Comparison of ENCODE assay signal across 20 mouse cellular contexts in genomic region chr11:110652068-110652467, GRCm38 (mm10).
DNase-seq lines count a peak whose midpoint lies in the region; ATAC-seq and TF ChIP-seq lines count a peak whose summit lies in the region.
"Had no signal": no experiment of that assay in that cellular context is flagged by ENCODE, and none has a peak within 500 bp of the region (broad histone marks: within the 10 kb centered on the region; RNA-seq: fewer than 3 reads in every experiment).

No protein-coding gene starts in this region.

- no peak overlapping the region for H3K27ac ChIP-seq in heart, adult 2 months
- H3K27ac ChIP-seq in midbrain, embryonic 11.5 days (ENCODE audit: low read depth, low read length) = no peak overlapping the region
- H3K27ac ChIP-seq in midbrain, embryonic 16.5 days (ENCODE audit: low read length) = no peak overlapping the region
- no peak overlapping the region for H3K27ac ChIP-seq in embryonic facial prominence, embryonic 13.5 days
- H3K27ac ChIP-seq: embryonic facial prominence, embryonic 15.5 days; hindbrain, embryonic 13.5 days; layer of hippocampus, adult 2 months; liver, embryonic 13.5 days; midbrain, embryonic 12.5 days; stomach, postnatal 0 days had no signal

- H3K9ac ChIP-seq in heart, adult 2 months (ENCODE audit: low read depth, low read length) = no peak overlapping the region
- no peak overlapping the region for H3K9ac ChIP-seq in midbrain, embryonic 11.5 days (ENCODE audit: low read length)
- H3K9ac ChIP-seq in midbrain, embryonic 16.5 days (ENCODE audit: low read depth, low read length) = no peak overlapping the region
- H3K9ac ChIP-seq in embryonic facial prominence, embryonic 13.5 days = no peak overlapping the region
- H3K9ac ChIP-seq: embryonic facial prominence, embryonic 15.5 days; hindbrain, embryonic 13.5 days; liver, embryonic 13.5 days; midbrain, embryonic 12.5 days had no signal

- no peak for TF ChIP-seq EP300 in heart, adult 2 months (IDR thresholded peaks at IDR 0.05; ENCODE audit: insufficient read depth, low read depth, low read length)

- H3K4me2 ChIP-seq in midbrain, embryonic 11.5 days = no peak overlapping the region
- H3K4me2 ChIP-seq in midbrain, embryonic 16.5 days (ENCODE audit: low read length) = no peak overlapping the region
- no peak overlapping the region for H3K4me2 ChIP-seq in embryonic facial prominence, embryonic 13.5 days
- H3K4me2 ChIP-seq: embryonic facial prominence, embryonic 15.5 days; hindbrain, embryonic 13.5 days; liver, embryonic 13.5 days; midbrain, embryonic 12.5 days had no signal

- TF ChIP-seq POLR2A in heart, adult 2 months (IDR thresholded peaks at IDR 0.05; ENCODE audit: insufficient read depth, low read depth, low read length) = no peak

- no peak overlapping the region for H3K4me3 ChIP-seq in heart, adult 2 months
- H3K4me3 ChIP-seq in midbrain, embryonic 11.5 days (ENCODE audit: low read depth, low read length) = no peak overlapping the region
- no peak overlapping the region for H3K4me3 ChIP-seq in midbrain, embryonic 16.5 days (ENCODE audit: low read depth, low read length)
- H3K4me3 ChIP-seq in embryonic facial prominence, embryonic 13.5 days = no peak overlapping the region
- H3K4me3 ChIP-seq: embryonic facial prominence, embryonic 15.5 days; hindbrain, embryonic 13.5 days; layer of hippocampus, adult 2 months; liver, embryonic 13.5 days; midbrain, embryonic 12.5 days had no signal

- H3K36me3 ChIP-seq in heart, adult 2 months (ENCODE audit: control insufficient read depth, insufficient read depth, low read length) = no peaks in the 10 kb centered on the region
- H3K36me3 ChIP-seq in midbrain, embryonic 11.5 days (ENCODE audit: control insufficient read depth, insufficient read depth, low read length) = no peaks in the 10 kb centered on the region
- H3K36me3 ChIP-seq in midbrain, embryonic 16.5 days (ENCODE audit: control insufficient read depth, insufficient read depth, low read length) = no peaks in the 10 kb centered on the region
- no peaks in the 10 kb centered on the region for H3K36me3 ChIP-seq in embryonic facial prominence, embryonic 13.5 days
- H3K36me3 ChIP-seq: embryonic facial prominence, embryonic 15.5 days; hindbrain, embryonic 13.5 days; liver, embryonic 13.5 days; midbrain, embryonic 12.5 days had no signal

- no peaks in the 10 kb centered on the region for H3K79me2 ChIP-seq in heart, adult 2 months (replicated peaks; ENCODE audit: control insufficient read depth, insufficient read depth, low read length)

- intact Hi-C loops in heart, adult 2 months (cut with DNase I) = no loop called here

- WGBS in heart, adult 2 months = 41% methylated on average over 3 of the region's 3 CpGs
- WGBS in midbrain, embryonic 11.5 days = 21% methylated on average over 3 of the region's 3 CpGs
- WGBS in midbrain, embryonic 16.5 days = 24% methylated on average over 3 of the region's 3 CpGs
- WGBS in embryonic facial prominence, embryonic 13.5 days = 30% methylated on average over 3 of the region's 3 CpGs

- DNase-seq in heart, adult 11 months = peak; percentile 74
- no peak for DNase-seq in heart, adult 2 months
- no peak for DNase-seq in midbrain, embryonic 11.5 days (ENCODE audit: low spot score, missing footprints)
- no peak for DNase-seq in layer of hippocampus, adult 8-10 months (ENCODE audit: low spot score in 2 of 2)
- no peak for DNase-seq in adrenal gland, adult 8-10 months
- DNase-seq: cerebellum, adult 18-20 months; cerebellum, postnatal 25 days; gastrocnemius, postnatal 25 days; kidney, adult 11 months; kidney, postnatal 10 days; liver, embryonic 13.5 days; thymus, adult 2 months had no signal

- no peaks in the 10 kb centered on the region for H3K4me1 ChIP-seq in heart, adult 2 months (ENCODE audit: control insufficient read depth, insufficient read depth, low read length)
- peaks cover 7% of the 10 kb centered on the region; the same call in 1 of the 2 replicates for H3K4me1 ChIP-seq in midbrain, embryonic 11.5 days (ENCODE audit: control insufficient read depth, insufficient read depth, low read length)
- 0 out of 2 replicates have a peak, but pooled peaks cover 2% of the 10 kb centered on the region for H3K4me1 ChIP-seq in midbrain, embryonic 16.5 days (ENCODE audit: control insufficient read depth, insufficient read depth, low read length)
- peaks cover 12% of the 10 kb centered on the region; the same call in 1 of the 2 replicates for H3K4me1 ChIP-seq in embryonic facial prominence, embryonic 13.5 days
- H3K4me1 ChIP-seq: liver, embryonic 13.5 days had no signal

- H3K9me3 ChIP-seq in midbrain, embryonic 11.5 days (ENCODE audit: control insufficient read depth, low read length) = no peaks in the 10 kb centered on the region
- H3K9me3 ChIP-seq in midbrain, embryonic 16.5 days (replicated peaks; ENCODE audit: control insufficient read depth, low read length, poor library complexity, severe bottlenecking) = no peaks in the 10 kb centered on the region
- no peaks in the 10 kb centered on the region for H3K9me3 ChIP-seq in embryonic facial prominence, embryonic 13.5 days
- H3K9me3 ChIP-seq: embryonic facial prominence, embryonic 15.5 days; hindbrain, embryonic 13.5 days; liver, embryonic 13.5 days; midbrain, embryonic 12.5 days had no signal

- ATAC-seq in midbrain, embryonic 11.5 days (ENCODE audit: low FRiP score) = peak; percentile 73
- no peak for ATAC-seq in midbrain, embryonic 16.5 days
- 0 out of 2 replicates have a peak, but pooled peaks have one; percentile 32 for ATAC-seq in embryonic facial prominence, embryonic 13.5 days (ENCODE audit: insufficient number of reproducible peaks, insufficient read depth, low FRiP score, low TSS enrichment, low read depth)
- ATAC-seq: Patski had no signal

- TF ChIP-seq CTCF in heart, adult 2 months (IDR thresholded peaks at IDR 0.05) = no peak

- H3K27me3 ChIP-seq in heart, adult 2 months (ENCODE audit: control insufficient read depth, insufficient read depth, low read length) = no peaks in the 10 kb centered on the region
- no peaks in the 10 kb centered on the region for H3K27me3 ChIP-seq in midbrain, embryonic 11.5 days (ENCODE audit: control insufficient read depth, insufficient read depth, low read length)
- H3K27me3 ChIP-seq in midbrain, embryonic 16.5 days (ENCODE audit: control insufficient read depth, insufficient read depth, low read depth, low read length) = no peaks in the 10 kb centered on the region
- no peaks in the 10 kb centered on the region for H3K27me3 ChIP-seq in embryonic facial prominence, embryonic 13.5 days
- H3K27me3 ChIP-seq: embryonic facial prominence, embryonic 15.5 days; hindbrain, embryonic 13.5 days; liver, embryonic 13.5 days; midbrain, embryonic 12.5 days; Patski had no signal
